Mouse (Mus musculus) yolk sac, embryonic 10.5 days (tissue): ENCODE measurements at regions not wholly inside any gene's neighbourhood (a gene's known extent, or its start where the extent isn't known, plus 50 kb on each side); places are given as distances from the start of the nearest gene placed in this dataset.
"Not testable (repeated sequence)": the region's sequence is repeated elsewhere in the genome, so short reads cannot be mapped to it uniquely, and the experiment has no call there.

Source experiments
- DNase-seq: peaks from one replicate; pipeline ENCODE4 v3.0.0-alpha.2; 2017; ENCODE audit warnings: low spot score

DNA sequence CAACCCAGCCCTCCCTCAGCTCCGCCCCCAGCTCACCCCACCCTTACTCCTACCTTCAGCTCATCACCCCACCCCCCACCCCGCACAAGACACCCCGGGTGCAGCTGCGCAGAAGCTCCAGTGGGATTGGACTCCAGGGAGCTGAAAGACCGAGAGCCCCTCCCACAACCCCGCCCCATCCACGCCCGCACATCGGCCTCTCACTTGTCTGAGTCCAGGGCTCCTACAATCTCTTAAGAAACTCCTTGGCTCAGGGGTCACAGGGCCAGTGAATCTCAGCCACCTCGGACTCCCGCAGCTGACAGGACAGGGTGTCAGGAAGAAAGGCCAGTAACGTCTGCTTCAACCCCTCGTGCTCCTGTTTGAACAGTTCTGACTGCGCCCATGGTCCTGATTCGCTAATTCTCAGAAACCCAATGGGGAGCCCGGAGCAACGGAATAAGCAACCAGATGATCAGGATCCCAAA, 120.7 kb downstream of the Map1s start:
- peak; percentile 35 for DNase-seq

DNA sequence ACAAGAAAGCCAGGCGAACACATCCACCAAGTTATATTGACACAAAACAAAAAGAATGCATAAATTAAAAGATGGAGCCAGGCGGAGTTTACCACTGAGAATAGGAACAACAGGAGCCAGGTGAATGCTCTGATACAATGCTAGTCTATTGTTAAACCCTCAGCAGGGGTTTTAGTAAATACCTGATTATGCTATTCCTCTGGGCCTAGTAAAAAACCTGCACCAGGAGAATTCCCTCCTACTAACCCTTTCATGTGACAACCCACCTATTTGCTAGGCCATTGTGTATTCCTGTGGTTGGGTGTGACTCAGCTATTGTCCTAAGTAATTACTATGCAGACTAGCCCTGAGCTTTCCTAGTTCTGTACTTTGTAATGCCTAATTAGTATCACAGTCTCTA, 122.8 kb downstream of the Map1s start:
- not testable (repeated sequence) for DNase-seq
